In genomic region chr17:8340407-8341359, GRCm38 (mm10) we compare ENCODE assay signal across 8 mouse cellular contexts. TPM values are rescaled to one million over a fixed set of nuclear protein-coding genes. Genes with fewer than 3 reads are reported as not detected.
DNase-seq lines count a peak whose midpoint lies in the region; ATAC-seq lines count a peak whose summit lies in the region.

No protein-coding gene starts in this region.

- H3K9me3 ChIP-seq in forebrain, embryonic 10.5 days = no peaks in the 10 kb centered on the region
- H3K9me3 ChIP-seq in hindbrain, embryonic 15.5 days = no peaks in the 10 kb centered on the region
- no peaks in the 10 kb centered on the region for H3K9me3 ChIP-seq in limb, embryonic 12.5 days
- no peaks in the 10 kb centered on the region for H3K9me3 ChIP-seq in midbrain, embryonic 15.5 days

- peak; percentile 82 for ATAC-seq in hindbrain, embryonic 15.5 days (ENCODE audit: low FRiP score, low read depth)
- peak; percentile 31; the same call in 1 of the 2 replicates for ATAC-seq in limb, embryonic 12.5 days (ENCODE audit: insufficient number of reproducible peaks, insufficient read depth, low FRiP score, low TSS enrichment, low read depth)
- peak; percentile 83 for ATAC-seq in midbrain, embryonic 15.5 days (replicated peaks)

- peak overlapping the region; percentile 64 for H3K4me3 ChIP-seq in forebrain, embryonic 10.5 days
- peak overlapping the region; percentile 80 for H3K4me3 ChIP-seq in hindbrain, embryonic 15.5 days
- peak overlapping the region; percentile 62 for H3K4me3 ChIP-seq in limb, embryonic 12.5 days (replicated peaks)
- peak overlapping the region; percentile 82 for H3K4me3 ChIP-seq in midbrain, embryonic 15.5 days

- peaks cover 25% of the 10 kb centered on the region for H3K4me1 ChIP-seq in forebrain, embryonic 10.5 days
- H3K4me1 ChIP-seq in hindbrain, embryonic 15.5 days (replicated peaks) = peaks cover 53% of the 10 kb centered on the region
- peaks cover 17% of the 10 kb centered on the region for H3K4me1 ChIP-seq in limb, embryonic 12.5 days (replicated peaks)
- H3K4me1 ChIP-seq in midbrain, embryonic 15.5 days = peaks cover 43% of the 10 kb centered on the region

- H3K27ac ChIP-seq in forebrain, embryonic 10.5 days = peak overlapping the region; percentile 81
- H3K27ac ChIP-seq in hindbrain, embryonic 15.5 days (replicated peaks) = peak overlapping the region; percentile 95
- no peak overlapping the region for H3K27ac ChIP-seq in limb, embryonic 12.5 days
- peak overlapping the region; percentile 93 for H3K27ac ChIP-seq in midbrain, embryonic 15.5 days

- H3K27me3 ChIP-seq in forebrain, embryonic 10.5 days (ENCODE audit: poor library complexity, severe bottlenecking) = peaks cover 66% of the 10 kb centered on the region
- H3K27me3 ChIP-seq in hindbrain, embryonic 15.5 days = no peaks in the 10 kb centered on the region
- H3K27me3 ChIP-seq in limb, embryonic 12.5 days = peaks cover 62% of the 10 kb centered on the region
- H3K27me3 ChIP-seq in midbrain, embryonic 15.5 days (replicated peaks) = no peaks in the 10 kb centered on the region

- peak overlapping the region; percentile 97 for H3K9ac ChIP-seq in hindbrain, embryonic 15.5 days
- H3K9ac ChIP-seq in limb, embryonic 12.5 days (replicated peaks) = peak overlapping the region; percentile 65
- H3K9ac ChIP-seq in midbrain, embryonic 15.5 days = peak overlapping the region; percentile 98

- under 1% methylated on average over 70 of the region's 92 CpGs for WGBS in forebrain, embryonic 10.5 days
- WGBS in hindbrain, embryonic 15.5 days = under 1% methylated on average over 82 of the region's 92 CpGs
- WGBS in limb, embryonic 12.5 days = under 1% methylated on average over 61 of the region's 92 CpGs
- under 1% methylated on average over 84 of the region's 92 CpGs for WGBS in midbrain, embryonic 15.5 days

- peak overlapping the region; percentile 97 for H3K4me2 ChIP-seq in hindbrain, embryonic 15.5 days
- H3K4me2 ChIP-seq in limb, embryonic 12.5 days = peak overlapping the region; percentile 100
- H3K4me2 ChIP-seq in midbrain, embryonic 15.5 days = peak overlapping the region; percentile 92

- no peaks in the 10 kb centered on the region for H3K36me3 ChIP-seq in forebrain, embryonic 10.5 days (replicated peaks)
- H3K36me3 ChIP-seq in hindbrain, embryonic 15.5 days = no peaks in the 10 kb centered on the region
- no peaks in the 10 kb centered on the region for H3K36me3 ChIP-seq in limb, embryonic 12.5 days
- no peaks in the 10 kb centered on the region for H3K36me3 ChIP-seq in midbrain, embryonic 15.5 days (replicated peaks)

- peak; percentile 23 to 57 for DNase-seq in adrenal gland, adult (ENCODE audit: inconsistent age in 2 of 2, low spot score in 1 of 2)
- DNase-seq in adrenal gland, adult 8-10 months = no peak
- DNase-seq in brain, adult 2 months (ENCODE audit: low read depth, low spot score) = peak; percentile 64
- DNase-seq in forebrain, embryonic 10.5 days (ENCODE audit: extremely low spot score, low spot score) = peak; percentile 37
- peak; percentile 53 for DNase-seq in thymus, postnatal 4 days

RNA-seq across cellular contexts. Expression of gene Prr18, which starts 3.4 kb away (rescaled TPM):
- total RNA-seq in adrenal gland, adult 8-10 months (2022) = under 1 TPM; 0.13 to 0.55 (median 0.35) TPM
- 0.19 and 0.30 TPM in 2 replicates for polyA plus RNA-seq in forebrain, embryonic 10.5 days (2016; fragmentation: Nextera tagmentation; extraction: Ambion mirVana)
- polyA plus RNA-seq in hindbrain, embryonic 15.5 days (2015; fragmentation: Nextera tagmentation; extraction: Ambion mirVana) = 18.4 and 23.1 TPM in 2 replicates
- 0.54 and 0.60 TPM in 2 replicates for polyA plus RNA-seq in limb, embryonic 12.5 days (2016; fragmentation: Nextera tagmentation; extraction: Ambion mirVana)
- polyA plus RNA-seq in midbrain, embryonic 15.5 days (2015; fragmentation: Nextera tagmentation; extraction: Ambion mirVana) = 19.1 and 19.9 TPM in 2 replicates

RNA-seq across cellular contexts. Expression of gene T2, which starts 15.1 kb away (rescaled TPM):
- not detected for total RNA-seq in adrenal gland, adult 8-10 months (2022)
- polyA plus RNA-seq in forebrain, embryonic 10.5 days (2016; fragmentation: Nextera tagmentation; extraction: Ambion mirVana) = 0.35 and 0.66 TPM in 2 replicates
- 0.54 and 0.58 TPM in 2 replicates for polyA plus RNA-seq in hindbrain, embryonic 15.5 days (2015; fragmentation: Nextera tagmentation; extraction: Ambion mirVana)
- polyA plus RNA-seq in limb, embryonic 12.5 days (2016; fragmentation: Nextera tagmentation; extraction: Ambion mirVana) = 1.4 and 1.6 TPM in 2 replicates
- 0.64 and 0.97 TPM in 2 replicates for polyA plus RNA-seq in midbrain, embryonic 15.5 days (2015; fragmentation: Nextera tagmentation; extraction: Ambion mirVana)

RNA-seq across cellular contexts. Expression of gene Sft2d1, which starts 29.8 kb away (rescaled TPM):
- 10 to 100 TPM; 42.0 to 50.0 (median 45.0) TPM for total RNA-seq in adrenal gland, adult 8-10 months (2022)
- polyA plus RNA-seq in forebrain, embryonic 10.5 days (2016; fragmentation: Nextera tagmentation; extraction: Ambion mirVana) = 58.6 and 62.9 TPM in 2 replicates
- 173 and 188 TPM in 2 replicates for polyA plus RNA-seq in hindbrain, embryonic 15.5 days (2015; fragmentation: Nextera tagmentation; extraction: Ambion mirVana)
- 58.7 and 62.4 TPM in 2 replicates for polyA plus RNA-seq in limb, embryonic 12.5 days (2016; fragmentation: Nextera tagmentation; extraction: Ambion mirVana)
- polyA plus RNA-seq in midbrain, embryonic 15.5 days (2015; fragmentation: Nextera tagmentation; extraction: Ambion mirVana) = 191 and 200 TPM in 2 replicates

RNA-seq across cellular contexts. Expression of gene Mpc1, which starts 58.0 kb away (rescaled TPM):
- 100 to 1,000 TPM; 122 to 221 (median 169) TPM for total RNA-seq in adrenal gland, adult 8-10 months (2022)
- 61.7 and 71.1 TPM in 2 replicates for polyA plus RNA-seq in forebrain, embryonic 10.5 days (2016; fragmentation: Nextera tagmentation; extraction: Ambion mirVana)
- 341 and 365 TPM in 2 replicates for polyA plus RNA-seq in hindbrain, embryonic 15.5 days (2015; fragmentation: Nextera tagmentation; extraction: Ambion mirVana)
- 106 and 119 TPM in 2 replicates for polyA plus RNA-seq in limb, embryonic 12.5 days (2016; fragmentation: Nextera tagmentation; extraction: Ambion mirVana)
- polyA plus RNA-seq in midbrain, embryonic 15.5 days (2015; fragmentation: Nextera tagmentation; extraction: Ambion mirVana) = 263 and 274 TPM in 2 replicates

Comparison
In these comparisons a context has a peak if more than half of its experiments do, and no peak if none do; other contexts are left out.
1. ATAC-seq: peak in every context shown above with its lines; median percentile 83 in midbrain, embryonic 15.5 days; 82 in hindbrain, embryonic 15.5 days; 31 in limb, embryonic 12.5 days.
2. RNA of gene Prr18, which starts 3.4 kb away (polyA plus RNA-seq): 18.4 to 23.1 TPM in hindbrain, embryonic 15.5 days and 19.1 to 19.9 TPM in midbrain, embryonic 15.5 days; 0.54 to 0.60 TPM in limb, embryonic 12.5 days and 0.19 to 0.30 TPM in forebrain, embryonic 10.5 days; every median in the first group is over 10 times any median in the second.
3. Peak in every context shown above with its lines, with median percentiles within 50 percentile points of each other: H3K4me3 ChIP-seq, H3K4me2 ChIP-seq and H3K9ac ChIP-seq.